Mouse (Mus musculus) layer of hippocampus, adult 8-10 months (tissue): ENCODE measurements around the gene Sh3glb2. TPM values are rescaled to one million over a fixed set of nuclear protein-coding genes. Genes with fewer than 3 reads are reported as not detected.
A peak's percentile ranks its signal among the peaks of the same experiment; 100 is the strongest.

Experiments used
- DNase-seq, 2 experiments: peaks; one replicate each; pipeline ENCODE4 v3.0.0; 2022; ENCODE audit warnings: low spot score in 2 of 2
- total RNA-seq, 4 experiments: library from RNA; stranded (reverse); gene quantifications; 2 replicates each; pipeline ENCODE4 v1.2.4; 2022

Sh3glb2 gene
- total RNA-seq, 4 experiments from 2014 or later = 230 to 295 (median 278) TPM

DNA sequence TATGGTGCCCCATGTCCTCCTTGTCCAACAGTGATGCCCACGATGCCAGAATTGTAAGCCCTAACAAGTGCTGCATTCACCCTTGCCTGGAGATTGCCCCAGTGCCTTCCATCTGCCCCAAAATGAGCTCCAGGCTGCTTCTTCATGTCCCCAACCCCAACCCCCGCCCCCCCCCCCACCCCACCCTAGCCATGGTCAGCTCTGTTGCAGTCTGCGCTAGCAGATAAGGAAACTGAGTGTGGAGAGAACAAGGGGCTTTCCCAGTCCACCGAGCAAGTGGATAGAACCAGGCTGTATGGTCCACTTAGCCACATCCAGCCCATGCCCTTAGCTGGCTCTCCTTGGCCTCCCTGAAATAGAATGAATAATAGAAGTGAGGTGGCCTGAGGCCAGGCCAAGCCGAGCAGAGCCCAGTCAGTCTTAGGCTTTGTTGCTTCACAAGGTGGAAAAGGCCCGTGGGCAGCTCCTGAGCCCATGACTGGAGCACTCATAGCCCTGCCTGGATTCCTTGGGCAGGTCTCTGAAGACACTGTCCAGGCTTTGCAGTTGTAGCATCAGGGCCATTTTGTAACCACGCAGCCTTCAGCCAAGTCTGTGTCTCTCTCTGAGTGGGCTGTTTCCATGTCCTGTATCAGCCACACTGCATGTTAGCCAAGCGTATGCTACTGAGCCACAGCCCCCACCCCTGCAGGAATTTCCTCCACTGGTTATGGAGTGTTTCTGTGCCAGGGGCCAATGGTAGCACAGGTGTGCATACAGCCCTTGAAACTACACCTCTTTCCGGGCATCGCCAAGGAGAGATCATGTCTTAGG, 21.6 kb upstream of the Sh3glb2 start:
- DNase-seq = no peak

- no peak for DNase-seq
Observed at GRCm38 (mm10) chr2:30379307-30379706, 20.2 kb upstream of the Sh3glb2 start.

DNA sequence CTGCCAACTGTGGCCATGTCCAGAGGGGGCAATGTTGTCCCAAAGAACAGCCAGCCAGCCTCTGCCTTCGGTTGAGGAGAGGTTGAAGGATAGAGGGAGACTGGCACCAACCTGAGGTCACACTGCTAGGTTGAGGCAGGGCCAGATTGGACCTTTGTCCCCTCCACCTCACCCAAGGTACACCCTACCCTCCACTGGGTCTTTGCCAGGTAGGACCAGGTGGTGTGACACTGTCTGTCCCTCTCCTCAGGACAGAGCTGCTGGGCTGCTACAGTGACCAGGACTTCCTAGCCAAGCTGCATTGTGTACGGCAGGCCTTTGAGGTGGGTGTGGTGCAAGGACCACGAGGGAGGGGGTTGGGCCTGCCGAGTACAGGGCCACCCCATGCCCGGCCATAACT, 18.6 kb upstream of the Sh3glb2 start:
- no peak for DNase-seq

DNA sequence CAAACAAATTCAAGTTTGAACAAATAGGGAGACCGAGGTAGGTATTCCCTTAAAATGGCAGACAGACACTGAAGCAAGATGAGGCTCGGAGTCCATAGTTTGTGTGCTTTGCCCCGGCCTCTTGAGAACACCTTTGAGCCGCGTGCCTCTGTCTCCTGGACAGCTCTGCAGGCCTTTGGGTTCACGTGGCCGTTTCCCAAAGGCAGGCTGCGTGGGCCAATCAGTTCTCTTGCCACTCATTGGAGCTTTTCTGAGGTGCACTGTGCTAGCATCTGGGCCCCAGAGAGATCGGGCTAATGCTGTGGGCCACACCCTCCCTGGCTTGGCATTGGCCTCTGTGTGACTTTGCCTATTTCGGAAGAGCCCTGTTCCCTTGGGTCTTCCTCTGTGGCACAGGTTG, 16.8 kb upstream of the Sh3glb2 start:
- no peak for DNase-seq

GRCm38 (mm10) chr2:30372726-30373125, 13.6 kb upstream of the Sh3glb2 start:
- no peak for DNase-seq

GRCm38 (mm10) chr2:30371544-30371943, 12.4 kb upstream of the Sh3glb2 start:
- DNase-seq = no peak

GRCm38 (mm10) chr2:30366203-30366602, 7.1 kb upstream of the Sh3glb2 start:
- no peak for DNase-seq

DNA sequence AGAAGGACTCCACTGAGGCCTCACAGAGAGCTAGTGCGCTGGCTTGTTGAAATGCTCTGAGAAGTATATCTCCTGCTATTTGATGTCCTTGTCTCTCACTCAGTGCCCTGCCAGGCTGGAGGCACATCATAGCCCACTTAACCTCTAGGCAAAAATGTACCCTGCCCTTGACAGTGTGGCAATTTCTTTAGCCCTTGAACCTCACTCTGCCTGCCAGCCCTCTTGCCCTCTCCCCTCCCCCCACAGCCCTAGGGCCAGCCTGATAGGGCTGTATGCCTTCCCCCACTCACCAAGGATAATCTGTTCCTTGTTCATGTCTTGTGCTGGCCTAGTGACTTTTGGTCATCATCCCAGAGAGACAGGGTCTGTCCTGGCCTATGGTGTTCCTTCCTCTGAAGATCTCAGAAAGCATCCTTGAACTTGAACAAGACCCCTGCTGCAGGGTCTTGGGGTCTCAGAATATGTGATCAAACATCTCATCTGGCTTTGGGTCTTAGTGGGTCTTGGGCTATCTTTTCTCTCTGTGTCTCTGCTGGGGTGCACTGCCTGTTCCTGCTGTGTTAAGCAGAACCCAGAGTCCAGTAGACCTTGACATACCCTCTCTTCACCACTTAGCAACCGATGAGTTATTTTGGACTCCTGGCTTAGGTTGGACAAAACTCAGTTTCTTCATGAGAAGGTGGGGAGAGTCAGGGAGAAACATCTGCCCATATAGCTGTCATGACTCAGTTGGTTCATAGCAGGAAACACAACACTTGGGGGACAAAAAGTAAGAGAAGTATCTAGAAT, 6.3 kb upstream of the Sh3glb2 start:
- DNase-seq = no peak

DNA sequence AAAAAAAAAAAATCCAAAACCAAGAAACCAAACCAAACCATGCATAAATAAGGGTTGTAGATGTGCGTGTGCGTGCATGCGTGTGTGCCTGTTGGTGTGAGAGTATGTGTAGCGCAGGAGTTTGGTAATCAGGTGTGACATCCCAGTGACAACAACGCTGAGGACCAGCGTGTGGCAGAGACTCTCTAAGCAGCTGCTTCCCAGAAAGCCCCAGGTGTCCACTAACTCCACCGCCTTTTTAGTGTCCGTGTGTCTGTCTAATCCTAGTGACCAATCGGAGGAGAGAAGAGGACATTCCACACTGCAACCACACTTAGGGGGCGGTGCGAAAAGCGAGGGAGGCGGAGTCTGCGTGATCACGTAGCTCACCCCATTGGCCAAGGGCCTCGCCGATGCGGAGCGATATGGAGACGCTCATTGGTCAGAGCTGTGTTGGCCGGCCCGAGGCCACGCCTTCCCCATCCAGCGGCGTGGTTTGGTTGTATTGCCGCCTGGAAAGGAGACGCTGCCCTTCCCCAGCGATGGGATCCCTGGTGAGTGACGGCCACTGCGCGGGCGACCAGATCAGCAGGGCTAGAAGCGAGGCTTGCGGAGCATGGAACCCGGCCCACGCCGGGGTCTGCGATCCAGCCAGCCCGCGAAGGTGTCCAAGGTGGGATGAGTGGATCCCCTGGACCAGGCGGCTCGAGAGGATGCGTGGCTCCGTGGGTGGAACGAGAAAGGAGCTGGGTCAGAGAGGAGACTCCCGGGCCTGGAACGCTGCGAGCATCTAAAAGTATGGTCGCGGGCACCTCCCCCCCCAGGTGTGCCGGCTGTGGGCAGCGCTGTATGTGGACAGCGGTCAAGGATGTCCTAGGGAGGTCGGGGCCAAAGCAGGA, 4.9 kb upstream of the Sh3glb2 start, which contains the start of gene Miga2:
Gene Miga2, plus strand, starts transcription at position 461 of the 878 bp plus-strand sequence.
- peak; percentile 99 for DNase-seq

GRCm38 (mm10) chr2:30362865-30363264, 3.7 kb upstream of the Sh3glb2 start:
- DNase-seq = no peak

- DNase-seq = no peak
Observed at GRCm38 (mm10) chr2:30360626-30361025, 1.5 kb upstream of the Sh3glb2 start.

GRCm38 (mm10) chr2:30357552-30358510, 1.3 kb downstream of the Sh3glb2 start:
- DNase-seq = no peak

DNA sequence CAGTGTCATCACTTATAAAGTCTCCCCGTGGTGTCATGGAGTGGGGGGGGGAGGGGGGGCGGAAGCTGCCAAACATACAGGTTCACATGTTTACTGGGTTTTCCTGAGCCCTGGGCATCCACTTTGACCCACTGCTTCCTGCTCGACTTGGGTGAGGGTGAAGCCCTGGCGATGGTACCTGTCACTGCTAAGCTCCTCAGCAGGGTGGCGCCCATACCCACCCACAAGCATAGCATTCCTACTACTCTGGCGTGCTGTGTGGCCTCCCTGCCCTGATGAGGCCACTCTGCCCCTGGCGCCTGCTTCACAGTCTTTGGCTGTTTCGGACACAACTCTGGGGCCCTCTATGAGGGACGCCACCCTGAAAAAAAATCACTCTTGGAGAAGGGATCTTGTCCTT, 2.2 kb downstream of the Sh3glb2 start:
- DNase-seq = no peak

GRCm38 (mm10) chr2:30356266-30356665, 2.9 kb downstream of the Sh3glb2 start:
- no peak for DNase-seq

- no peak for DNase-seq
Observed at GRCm38 (mm10) chr2:30355861-30356260, 3.3 kb downstream of the Sh3glb2 start.

GRCm38 (mm10) chr2:30351149-30351548, 8.0 kb downstream of the Sh3glb2 start:
- no peak for DNase-seq

DNA sequence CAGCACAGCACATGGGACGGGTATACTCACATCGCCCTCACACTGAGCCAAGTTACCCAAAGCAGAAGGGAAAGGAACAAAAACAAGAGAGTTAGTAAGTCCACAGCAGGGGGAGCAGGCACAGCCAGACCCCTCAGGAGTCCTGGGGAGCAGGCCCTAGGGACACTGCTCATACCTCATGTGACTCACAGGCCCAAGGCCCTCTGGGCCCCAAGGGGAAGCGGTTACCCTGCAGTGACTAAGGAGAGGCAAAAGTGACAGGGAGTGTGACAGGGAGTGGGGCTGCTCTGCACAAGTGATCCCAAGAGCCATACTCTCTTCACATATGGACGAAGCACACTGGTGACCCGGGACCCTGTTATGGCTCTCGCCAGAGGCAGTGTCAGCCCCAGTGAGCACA, 9.9 kb downstream of the Sh3glb2 start:
- no peak for DNase-seq

DNA sequence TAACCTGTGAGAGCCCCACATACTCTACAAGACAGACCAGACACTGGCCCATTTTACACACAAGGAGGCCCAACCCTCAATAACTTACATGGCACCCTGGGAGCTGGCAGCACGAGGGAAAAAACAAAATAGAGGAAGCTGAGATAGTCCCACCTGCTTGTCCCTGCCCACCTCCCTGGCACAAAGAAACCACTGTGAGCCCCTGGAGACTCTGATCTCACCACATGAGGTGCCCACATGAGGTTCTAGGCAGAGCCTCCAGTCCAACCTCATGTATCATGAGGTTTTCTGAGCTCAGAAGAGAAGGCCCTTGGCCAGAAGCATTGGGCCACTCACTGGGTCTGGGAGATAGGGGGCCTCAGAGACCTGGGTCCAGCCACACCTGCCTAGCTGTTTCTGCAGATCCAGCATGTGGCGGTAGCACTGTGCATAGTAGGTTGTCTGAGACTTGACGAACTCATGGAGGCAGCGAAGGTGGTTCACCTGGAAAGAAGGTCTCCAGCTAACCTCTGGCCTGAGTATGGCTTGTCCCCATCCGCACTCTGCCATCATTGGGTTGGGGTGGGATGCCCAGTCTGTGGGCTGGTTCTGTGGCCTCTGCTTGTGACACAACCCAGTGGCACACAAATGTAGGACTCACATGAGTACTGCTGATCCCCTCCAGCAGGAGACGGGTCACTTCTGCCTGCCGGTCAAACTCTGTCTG, 13.0 kb downstream of the Sh3glb2 start:
- no peak for DNase-seq

- no peak for DNase-seq
Observed at GRCm38 (mm10) chr2:30343601-30344137, 15.5 kb downstream of the Sh3glb2 start.
